Mouse (Mus musculus): ENCODE data around the gene Eepd1. TPM values are rescaled to one million over a fixed set of nuclear protein-coding genes. Genes with fewer than 3 reads are reported as not detected.

Gene Eepd1
- polyA plus RNA-seq, 1 experiment: 9.0 TPM

DNA sequence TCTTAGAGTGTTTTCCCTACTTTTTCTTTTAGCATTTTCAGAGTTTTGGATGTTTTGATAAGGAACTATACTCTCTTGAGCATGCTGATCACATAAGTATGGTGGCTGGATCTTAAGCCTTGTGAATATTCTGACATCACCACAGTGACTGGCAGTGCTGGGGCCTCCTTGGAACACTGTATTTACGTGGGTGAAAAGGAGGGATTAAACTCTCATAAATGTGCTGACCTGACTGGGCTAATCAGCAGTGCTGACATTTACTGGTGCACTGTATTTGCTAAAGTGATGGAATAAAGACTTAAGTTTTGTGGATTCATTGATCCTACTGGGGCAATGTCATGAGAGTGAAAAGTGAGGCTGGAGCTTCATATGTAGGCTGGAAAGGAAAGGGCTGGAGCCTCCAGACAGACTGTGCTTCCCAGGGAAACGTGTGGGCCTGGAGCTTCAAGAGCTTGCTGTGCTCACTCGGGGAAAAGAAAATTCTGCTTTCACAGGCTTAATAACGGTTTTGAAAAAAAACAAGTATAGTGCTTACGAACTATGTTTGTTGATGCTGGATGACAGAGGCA, 148.3 kb downstream of the Eepd1 start:
- Histone ChIP-seq H3K27ac (ENCODE audit: control insufficient read depth, insufficient read depth, low read depth, low read length, poor library complexity) (no peak overlapping the region), H3K4me3 (replicated peaks; ENCODE audit: control insufficient read depth, low read depth, low read length) (no peak overlapping the region), H3K4me1 (ENCODE audit: control insufficient read depth, insufficient read depth, low read length) (no peaks in the 10 kb centered on the region)
- TF ChIP-seq POLR2A (IDR thresholded peaks at IDR 0.05; ENCODE audit: borderline replicate concordance, control insufficient read depth, low read depth, low read length): no peak
- TF ChIP-seq CTCF (IDR thresholded peaks at IDR 0.05; ENCODE audit: control insufficient read depth, insufficient read depth, low read length): no peak
- WGBS: 68% methylated on average over 5 of the region's 5 CpGs

Other genes starting within 250 kb of the Eepd1 start
- 48.2 and 75.9 TPM in 2 replicates for gene Sept7, start 229.1 kb upstream of the Eepd1 start, polyA plus RNA-seq (2011; ENCODE audit: insufficient read depth, insufficient read length, low replicate concordance, missing spikeins)

Data from bone marrow, adult 2 months (tissue).